Mouse (Mus musculus) R1 (cell line): ENCODE measurements around the gene Trip6.

ENCODE experiments used
- DNase-seq: peaks from one replicate; pipeline ENCODE4 v3.0.0-alpha.2; 2018; ENCODE audit warnings: low read depth, low spot score

The Trip6 gene

DNA sequence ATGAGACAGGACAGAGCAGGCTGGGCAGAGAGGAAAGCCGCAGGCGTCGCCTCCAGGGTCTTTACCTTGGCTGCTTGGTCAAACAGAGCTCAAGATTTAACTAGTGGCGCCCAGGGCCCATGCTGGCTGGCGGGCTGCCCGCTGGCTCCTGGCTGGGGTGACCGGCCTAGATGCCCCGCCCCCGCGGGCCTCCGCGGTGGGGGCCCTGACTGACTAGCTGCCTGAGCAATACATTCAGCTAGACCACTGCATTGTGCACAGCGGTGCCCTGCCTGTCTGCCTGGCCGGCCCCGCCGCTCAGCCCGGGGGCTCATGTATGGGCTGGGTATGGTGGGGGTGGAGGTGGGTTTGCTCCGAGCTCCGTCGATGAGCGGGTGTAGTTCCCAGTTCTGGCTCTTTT is 13.0 kb downstream of the Trip6 start:
- DNase-seq = no peak

GRCm38 (mm10) chr5:137299240-137299639 is 15.0 kb downstream of the Trip6 start:
- DNase-seq = no peak

DNA sequence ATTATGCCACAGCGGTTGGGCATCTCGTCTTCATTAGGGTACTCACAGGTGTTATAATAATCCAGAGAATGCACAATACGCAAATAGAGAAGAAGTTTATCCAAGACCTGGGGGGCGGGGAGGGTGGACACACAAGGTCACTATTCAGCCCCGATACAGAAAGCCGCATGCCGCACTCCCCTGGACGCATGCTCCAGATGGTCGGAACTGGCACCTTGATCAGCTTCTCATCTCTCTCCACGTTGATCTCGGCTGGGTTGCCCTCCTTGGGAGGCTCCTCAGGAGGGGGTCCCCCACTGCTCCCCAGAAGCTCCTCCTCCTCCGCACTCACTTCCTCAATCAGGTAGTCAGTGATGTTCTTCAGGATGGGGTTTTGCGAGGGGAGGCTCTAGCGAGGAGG is 17.1 kb downstream of the Trip6 start:
- no peak for DNase-seq

DNA sequence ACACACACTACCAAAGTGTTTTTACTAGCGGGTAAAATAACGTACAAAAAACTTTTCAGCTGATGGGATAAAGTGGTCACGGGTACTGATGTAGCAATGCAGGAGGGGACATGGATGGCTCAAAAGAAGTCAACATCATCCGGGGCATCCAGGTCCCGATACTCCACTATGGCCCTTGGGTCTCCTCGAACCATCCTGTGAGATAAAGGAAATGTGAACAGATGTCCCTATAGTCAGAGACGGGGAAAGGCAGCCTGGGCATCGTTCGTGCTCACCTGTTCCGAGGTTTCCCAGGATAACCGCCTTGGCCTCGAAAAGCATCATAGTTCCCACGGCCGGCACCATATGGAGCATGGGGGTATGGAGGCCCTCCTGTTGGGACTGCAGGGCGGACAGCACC is 18.5 kb downstream of the Trip6 start:
- no peak for DNase-seq

DNA sequence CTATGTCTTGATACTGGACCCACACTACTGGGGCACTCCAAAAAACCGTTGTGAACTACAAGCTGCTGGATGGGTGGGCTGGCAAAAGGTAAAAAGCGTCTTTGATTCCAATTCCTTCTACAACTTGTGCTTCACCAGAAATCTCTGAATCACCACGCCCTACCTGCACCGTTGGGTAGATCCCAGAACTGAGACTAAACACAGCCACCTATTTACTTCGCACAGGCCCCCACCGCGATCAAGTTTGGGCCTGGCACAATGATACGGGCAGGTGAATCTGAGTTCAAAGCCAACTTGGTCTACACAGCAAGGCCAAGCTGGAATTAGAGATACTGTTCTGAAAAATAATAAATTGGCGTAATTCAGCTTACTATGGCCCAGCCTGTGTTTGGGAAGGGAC is 18.9 kb downstream of the Trip6 start:
- DNase-seq = no peak

- DNase-seq = no peak
Measured at GRCm38 (mm10) chr5:137294744-137295093, 19.5 kb downstream of the Trip6 start.

DNA sequence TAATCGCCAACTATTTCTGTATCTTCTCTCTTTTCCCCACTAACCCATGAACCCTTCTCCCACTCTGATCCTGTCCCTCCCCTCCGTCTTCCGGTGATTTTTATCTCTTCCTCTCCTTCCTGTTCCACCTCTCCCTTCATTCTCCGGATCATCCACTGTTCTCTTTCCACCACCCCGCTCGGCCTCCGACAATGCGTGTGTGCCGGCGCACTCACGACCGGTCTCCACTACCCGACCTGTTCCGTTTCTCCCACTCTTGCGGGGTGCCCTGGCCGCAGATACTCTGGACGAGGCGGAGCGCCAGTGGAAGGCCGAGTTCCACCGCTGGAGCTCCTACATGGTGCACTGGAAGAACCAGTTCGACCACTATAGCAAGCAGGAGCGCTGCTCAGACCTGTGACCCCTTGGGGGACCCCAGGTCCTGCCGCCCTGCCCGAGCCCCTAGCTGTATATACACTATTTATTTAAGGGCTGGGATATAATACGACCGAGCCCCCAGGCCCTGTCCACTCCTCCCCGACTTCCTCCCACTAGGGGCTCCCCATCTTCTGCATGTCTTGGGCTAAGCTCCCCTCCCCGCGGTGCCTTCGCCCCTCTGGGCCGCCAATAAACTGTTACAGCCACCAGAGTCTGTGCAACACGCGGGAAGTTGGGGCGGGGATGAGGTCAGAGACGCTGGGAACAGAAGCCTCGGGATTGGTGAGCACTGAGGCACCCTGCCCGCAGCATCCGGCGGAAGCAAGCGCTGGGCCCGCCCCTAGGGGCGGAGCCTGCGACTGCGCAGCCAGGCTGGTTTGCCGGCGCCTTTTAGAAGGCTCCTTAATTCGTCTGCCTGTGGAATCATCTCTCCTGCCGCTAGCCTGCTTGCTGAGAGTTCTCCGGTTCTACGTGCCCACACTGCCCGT is 20.1 kb downstream of the Trip6 start, which contains the start of gene Ufsp1:
TSS of gene Ufsp1 (plus strand) at position 791 of the 905 bp plus-strand sequence.
- peak; percentile 97 for DNase-seq

- DNase-seq = peak; percentile 85
Measured at GRCm38 (mm10) chr5:137293282-137293681, 20.9 kb downstream of the Trip6 start.

- DNase-seq = no peak
Measured at GRCm38 (mm10) chr5:137291381-137291926, 22.8 kb downstream of the Trip6 start.

DNA sequence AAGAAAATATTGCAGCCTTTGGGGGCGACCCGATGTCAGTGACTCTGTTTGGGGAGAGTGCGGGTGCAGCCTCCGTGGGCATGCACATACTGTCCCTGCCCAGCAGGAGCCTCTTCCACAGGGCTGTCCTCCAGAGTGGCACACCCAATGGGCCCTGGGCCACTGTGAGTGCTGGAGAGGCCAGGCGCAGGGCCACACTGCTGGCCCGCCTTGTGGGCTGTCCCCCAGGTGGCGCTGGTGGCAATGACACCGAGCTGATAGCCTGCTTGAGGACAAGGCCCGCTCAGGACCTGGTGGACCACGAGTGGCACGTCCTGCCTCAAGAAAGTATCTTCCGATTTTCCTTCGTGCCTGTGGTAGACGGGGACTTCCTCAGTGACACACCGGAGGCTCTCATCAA is 23.5 kb downstream of the Trip6 start:
- DNase-seq = no peak

DNA sequence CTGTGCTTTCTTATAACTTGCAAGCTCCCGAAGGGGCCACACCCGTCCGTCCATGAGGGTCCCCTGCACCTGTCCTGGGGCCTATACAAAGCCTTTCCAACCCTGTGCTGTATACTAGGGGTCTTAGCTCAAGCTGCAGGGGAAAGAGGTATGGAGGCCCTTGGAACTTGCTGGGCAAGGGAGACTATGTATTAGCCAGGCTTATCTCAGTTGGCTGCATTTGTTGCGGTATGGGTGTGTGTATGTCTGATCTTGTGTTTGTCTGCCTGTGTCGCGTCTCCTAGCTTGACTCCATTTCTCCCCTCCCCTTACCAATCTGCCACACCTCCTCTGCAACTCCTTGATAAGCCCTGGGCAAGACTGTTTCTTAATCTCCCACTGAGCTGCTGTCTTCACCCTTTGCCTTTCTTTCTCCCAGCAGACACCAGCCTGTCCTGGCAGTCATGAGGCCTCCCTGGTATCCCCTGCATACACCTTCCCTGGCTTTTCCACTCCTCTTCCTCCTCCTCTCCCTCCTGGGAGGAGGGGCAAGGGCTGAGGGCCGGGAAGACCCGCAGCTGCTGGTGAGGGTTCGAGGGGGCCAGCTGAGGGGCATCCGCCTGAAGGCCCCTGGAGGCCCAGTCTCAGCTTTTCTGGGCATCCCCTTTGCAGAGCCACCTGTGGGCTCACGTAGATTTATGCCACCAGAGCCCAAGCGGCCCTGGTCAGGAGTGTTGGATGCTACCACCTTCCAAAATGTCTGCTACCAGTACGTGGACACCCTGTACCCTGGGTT is 24.4 kb downstream of the Trip6 start:
- DNase-seq = no peak

GRCm38 (mm10) chr5:137288999-137289470 is 25.2 kb downstream of the Trip6 start:
- peak; percentile 66 for DNase-seq

DNA sequence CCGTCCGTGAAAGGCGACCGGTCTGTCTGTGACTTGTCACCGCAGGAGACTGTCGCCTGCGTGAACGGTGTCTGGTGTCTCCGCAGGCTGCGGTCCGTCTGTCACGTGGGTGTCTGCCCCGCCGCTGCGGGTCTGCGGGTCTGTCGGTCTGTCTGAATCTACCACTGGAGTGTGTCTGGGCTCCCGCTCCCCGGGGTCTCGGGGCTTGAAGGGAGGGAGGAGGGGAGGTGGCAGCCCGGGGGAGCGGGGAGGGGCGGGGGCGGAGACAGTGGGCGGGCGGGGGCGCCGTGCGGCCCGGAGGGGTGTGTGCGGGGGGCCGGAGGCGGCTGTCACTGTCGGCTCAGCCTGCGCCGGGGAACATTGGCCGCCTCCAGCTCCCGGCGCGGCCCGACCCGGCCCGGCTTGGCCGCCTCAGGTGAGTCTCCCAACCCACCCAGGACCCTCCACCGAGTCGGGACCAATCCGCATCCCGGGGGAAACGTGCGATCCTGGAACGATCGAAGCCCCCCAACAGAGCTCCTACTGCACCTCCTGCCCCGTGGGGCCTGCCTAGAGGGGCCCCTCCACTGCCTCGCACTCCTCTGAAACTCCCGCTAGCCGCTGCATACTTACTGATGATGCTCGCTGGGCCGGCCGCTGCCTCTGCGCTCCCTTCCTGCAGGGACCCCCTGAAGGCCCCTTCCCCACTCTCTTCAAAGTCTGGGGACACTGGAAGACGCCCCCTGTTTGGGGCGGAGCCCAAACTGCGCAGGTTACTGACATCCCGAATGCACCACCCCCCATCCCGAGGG is 26.1 kb downstream of the Trip6 start:
- no peak for DNase-seq

DNA sequence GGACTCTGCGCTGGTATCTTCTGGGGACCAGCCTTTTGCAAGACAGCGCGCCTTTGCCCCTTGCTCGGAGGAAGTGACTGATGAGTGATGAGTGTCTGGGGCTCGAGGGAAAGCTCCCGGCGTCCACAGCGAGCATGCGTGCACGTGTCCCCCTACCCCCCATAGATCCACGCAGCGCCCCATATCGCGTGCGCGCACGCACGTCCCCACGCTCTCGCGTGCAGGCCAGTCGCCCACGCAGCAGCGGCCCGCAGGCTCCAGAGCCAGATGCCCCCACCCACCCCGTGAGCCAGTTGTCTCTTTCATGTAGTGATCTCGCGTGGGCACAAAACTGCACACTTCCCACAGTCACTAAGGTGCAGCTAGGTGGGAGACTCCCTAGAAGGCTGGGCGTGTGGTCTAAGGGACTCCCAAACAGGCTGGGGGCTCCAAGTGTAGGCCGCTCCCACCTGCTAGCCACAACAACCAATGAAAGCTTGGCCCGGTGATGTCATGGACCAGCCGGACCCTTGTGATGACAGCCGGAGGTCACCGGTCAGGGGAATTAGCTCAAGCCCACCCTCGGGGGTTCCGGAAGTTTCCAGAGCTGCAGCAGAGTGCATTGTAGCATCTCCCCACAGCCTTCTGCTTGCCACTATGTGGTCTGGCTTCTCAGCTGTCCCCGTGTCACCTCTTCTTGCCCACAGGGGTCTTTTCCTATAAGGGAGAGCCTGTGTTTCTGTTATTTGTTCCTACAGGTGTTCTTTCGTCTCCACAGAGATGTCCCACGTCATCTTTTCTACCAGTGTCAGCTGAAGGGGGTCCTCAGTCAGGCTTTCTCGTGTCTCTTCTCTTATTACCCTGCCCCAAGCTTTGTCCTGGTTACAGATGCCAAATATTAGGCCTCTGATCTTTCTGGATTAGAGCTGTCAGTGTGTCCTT is 26.9 kb downstream of the Trip6 start, which contains the start of gene Ache:
TSS of gene Ache (plus strand) at position 488 of the 921 bp plus-strand sequence.
- no peak for DNase-seq

DNA sequence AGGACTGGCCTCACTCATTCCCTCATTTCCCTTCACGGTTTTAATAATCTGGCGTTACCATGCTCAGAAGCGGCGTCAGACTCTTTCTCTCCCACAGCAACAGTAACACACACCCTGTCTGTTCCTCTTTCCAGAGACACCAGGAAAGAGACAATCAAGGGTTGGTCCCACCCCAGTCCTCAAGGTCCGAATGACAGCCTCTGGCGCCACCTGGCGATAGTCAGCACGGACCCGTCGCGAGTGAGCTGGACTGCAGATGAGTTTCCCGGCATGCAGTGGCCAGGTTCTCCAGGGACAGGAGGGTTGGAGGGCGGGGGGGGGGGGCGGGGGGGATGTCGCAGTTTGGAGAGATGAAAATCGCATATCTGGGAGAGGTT is 27.6 kb downstream of the Trip6 start:
- peak; percentile 85 for DNase-seq

DNA sequence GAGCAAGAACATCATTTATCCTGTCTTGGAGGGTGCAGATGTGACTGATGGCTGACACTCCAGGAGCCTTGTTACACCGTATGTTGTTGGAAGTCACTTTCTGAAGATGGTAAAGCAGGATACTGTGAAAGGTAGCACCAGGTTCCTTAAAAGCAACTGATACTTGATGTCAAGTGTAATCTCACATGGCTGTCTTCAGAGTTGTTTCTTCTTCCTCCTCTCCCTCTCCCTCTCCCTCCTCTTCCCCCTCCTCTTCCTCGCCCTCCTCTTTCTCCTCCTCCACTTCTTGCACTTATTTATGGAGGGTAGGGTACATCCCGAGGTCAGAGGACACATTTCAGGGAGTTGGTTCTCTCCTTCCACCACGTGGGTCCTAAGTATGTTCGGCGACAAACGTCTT is 28.2 kb downstream of the Trip6 start:
- no peak for DNase-seq

GRCm38 (mm10) chr5:137285045-137285444 is 29.2 kb downstream of the Trip6 start:
- DNase-seq = peak; percentile 90

DNA sequence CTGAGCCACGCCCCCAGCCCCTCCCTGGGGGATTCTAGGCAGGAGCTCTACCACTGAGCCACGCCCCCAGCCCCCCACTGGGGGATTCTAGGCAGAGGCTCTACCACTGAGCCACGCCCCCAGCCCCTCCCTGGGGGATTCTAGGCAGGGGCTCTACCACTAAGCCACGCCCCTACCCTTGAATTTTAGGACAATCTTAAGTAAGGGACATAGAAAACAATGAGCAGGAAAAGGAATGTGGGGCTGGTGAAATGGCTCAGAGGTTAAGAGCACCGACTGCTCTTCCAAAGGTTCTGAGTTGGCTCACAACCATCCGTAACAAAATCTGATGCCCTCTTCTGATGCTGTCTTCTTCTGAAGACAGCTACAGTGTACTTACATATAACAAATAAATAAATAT is 29.8 kb downstream of the Trip6 start:
- DNase-seq = peak; percentile 90

DNA sequence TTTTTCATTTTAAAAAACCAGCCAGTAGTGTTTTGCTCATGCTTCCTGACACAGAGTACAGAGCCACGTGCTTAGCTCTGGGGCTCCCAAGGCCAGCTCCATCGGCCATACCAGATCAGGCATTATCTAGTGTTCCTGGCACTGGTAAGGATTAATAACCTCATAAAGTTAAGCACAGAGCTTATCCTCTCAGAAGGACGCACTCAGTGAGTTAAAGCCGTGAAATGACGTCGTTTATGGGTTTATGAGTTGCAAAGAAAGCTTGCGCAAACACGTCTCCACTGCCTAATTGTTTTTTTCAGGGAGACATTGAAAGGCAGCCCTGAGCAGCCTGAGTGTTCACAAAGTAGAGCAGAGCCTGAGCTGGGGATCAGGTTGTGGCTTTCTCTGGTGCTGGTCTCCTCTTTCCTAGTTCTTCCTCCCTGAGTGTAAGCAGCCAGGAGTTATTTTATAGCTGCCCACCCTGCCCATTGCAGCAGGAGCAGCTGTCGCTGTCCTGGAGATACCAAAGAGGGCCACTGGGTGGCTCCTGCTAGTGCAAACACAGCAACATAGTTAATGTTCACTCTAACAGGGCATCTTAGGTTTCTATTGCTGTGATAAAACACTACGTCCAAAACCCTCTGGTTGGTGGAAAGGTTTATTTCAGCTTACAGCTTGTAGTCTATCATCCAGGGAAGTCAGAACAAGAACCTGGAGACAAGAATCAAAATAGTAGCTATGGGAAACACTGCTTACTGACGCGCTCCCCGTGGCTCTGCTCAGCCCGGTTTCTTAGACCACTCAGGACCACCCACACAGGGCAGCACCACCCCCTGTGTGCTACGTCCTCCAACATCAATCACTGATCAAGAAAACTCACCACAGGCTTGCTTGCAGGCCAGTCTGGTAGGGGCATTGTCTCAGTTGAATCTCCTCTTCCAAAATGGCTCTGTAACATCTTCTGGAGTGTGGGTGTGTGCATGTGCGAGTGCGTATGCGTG is 36.6 kb downstream of the Trip6 start:
- no peak for DNase-seq
